Mouse (Mus musculus) midbrain, embryonic 13.5 days (tissue): Measurements from ENCODE around the gene Hoxa6. TPM values are rescaled to one million over a fixed set of nuclear protein-coding genes. Genes with fewer than 3 reads are reported as not detected.

Experiments
- ATAC-seq: fragments of 200-750 bp; cut with Nextera tagmentation; 2 replicates; pipeline ENCODE4 v1.8.0; 2017; ENCODE audit warnings: mild to moderate bottlenecking, moderate TSS enrichment, moderate library complexity
- H3K27ac ChIP-seq: fragments of 300-500 bp; sonication (generic); 2 replicates; pipeline ENCODE4 v1.5.1; 2015; ENCODE audit warnings: inconsistent platforms, mild to moderate bottlenecking, moderate library complexity
- H3K27me3 ChIP-seq: fragments of 300-500 bp; sonication (generic); 2 replicates; pipeline ENCODE4 v1.6.1; 2015; ENCODE audit warnings: mild to moderate bottlenecking, inconsistent platforms
- H3K36me3 ChIP-seq: fragments of 300-500 bp; sonication (generic); 2 replicates; pipeline ENCODE4 v1.6.1; 2015; ENCODE audit warnings: mild to moderate bottlenecking, inconsistent platforms
- H3K4me1 ChIP-seq: fragments of 300-500 bp; sonication (generic); replicated peaks from 2 replicates; pipeline ENCODE4 v1.6.1; 2015; ENCODE audit warnings: inconsistent platforms
- H3K4me2 ChIP-seq: fragments of 300-500 bp; sonication (generic); replicated peaks from 2 replicates; pipeline ENCODE4 v1.6.1; 2015; ENCODE audit warnings: moderate library complexity, mild to moderate bottlenecking, inconsistent platforms
- H3K4me3 ChIP-seq: fragments of 300-500 bp; sonication (generic); replicated peaks from 2 replicates; pipeline ENCODE4 v1.5.1; 2015; ENCODE audit warnings: mild to moderate bottlenecking, inconsistent platforms
- H3K9ac ChIP-seq: fragments of 300-500 bp; sonication (generic); replicated peaks from 2 replicates; pipeline ENCODE4 v1.6.1; 2015; ENCODE audit warnings: mild to moderate bottlenecking, inconsistent platforms
- H3K9me3 ChIP-seq: fragments of 300-500 bp; sonication (generic); 2 replicates; pipeline ENCODE4 v1.6.1; 2016; ENCODE audit warnings: mild to moderate bottlenecking, inconsistent platforms
- WGBS: fragments of 180-500 bp; shearing (Covaris S2); methylation state at CpG from one replicate; pipeline ENCODE4 v1.1.7; 2015; 5-methylcytosine and 5-hydroxymethylcytosine counted together
- polyA plus RNA-seq: library from polyadenylated mRNA; unstranded; fragments of >200 nt; fragmentation: Nextera tagmentation; extraction: Ambion mirVana; gene quantifications from 2 replicates; pipeline ENCODE4 v1.2.1, GENCODE M21; 2015

Hoxa6 gene
- polyA plus RNA-seq, 1 experiment from 2014 or later: not detected

- H3K4me3 ChIP-seq: no peak overlapping the region
- no peak overlapping the region for H3K9ac ChIP-seq
Measured at GRCm38 (mm10) chr6:52206882-52207683, 1.4 kb downstream of the Hoxa6 start.

DNA sequence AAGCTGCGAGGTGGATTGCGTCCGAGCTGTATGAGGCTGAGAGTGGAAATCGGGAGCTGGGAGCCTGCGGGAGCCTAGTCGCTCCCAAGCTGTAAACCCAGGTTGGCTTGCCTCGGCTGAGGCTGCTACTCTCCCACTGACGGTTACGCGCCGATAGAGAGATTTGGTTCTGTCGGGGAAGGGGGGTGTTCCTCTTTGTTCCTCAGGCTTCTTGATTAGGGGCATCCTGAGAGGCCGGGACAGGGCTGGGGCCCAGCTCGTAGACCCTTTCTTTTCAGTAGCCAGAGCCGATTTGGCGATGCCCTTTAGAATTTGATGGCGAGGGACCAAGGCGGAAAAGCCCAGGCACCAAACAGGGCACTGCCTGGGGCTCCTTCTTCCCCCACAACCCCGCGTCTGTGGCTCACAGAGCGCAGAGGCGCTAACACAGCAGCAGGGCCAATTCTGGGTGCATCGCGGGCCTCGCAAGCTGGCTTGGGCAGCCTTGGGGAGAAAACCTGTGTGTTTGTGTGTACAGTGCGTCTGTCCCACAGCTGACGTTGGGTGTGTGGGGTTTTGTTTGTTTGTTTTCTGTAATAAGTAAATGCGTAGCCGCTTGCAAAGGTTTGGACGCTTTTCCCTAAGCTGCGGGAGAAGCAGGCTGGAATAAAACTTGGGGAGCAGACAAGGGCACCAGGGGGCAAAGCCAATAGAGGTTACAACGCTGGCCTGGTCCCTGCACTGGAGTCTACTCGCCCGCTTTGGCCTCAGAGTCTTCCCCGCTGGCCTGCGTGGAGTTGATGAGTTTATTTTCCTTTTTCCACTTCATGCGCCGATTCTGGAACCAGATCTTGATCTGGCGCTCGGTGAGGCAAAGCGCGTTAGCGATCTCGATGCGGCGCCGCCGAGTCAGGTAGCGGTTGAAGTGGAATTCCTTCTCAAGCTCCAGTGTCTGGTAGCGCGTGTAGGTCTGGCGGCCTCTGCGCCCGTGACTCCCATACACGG, 2.6 kb downstream of the Hoxa6 start:
- under 1% methylated on average over 55 of the region's 55 CpGs for WGBS
- no peaks in the 10 kb centered on the region for H3K36me3 ChIP-seq
- H3K4me3 ChIP-seq: no peak overlapping the region
- H3K4me2 ChIP-seq: no peak overlapping the region
- peaks cover 15% of the 10 kb centered on the region for H3K4me1 ChIP-seq
- no peaks in the 10 kb centered on the region for H3K9me3 ChIP-seq
- peaks cover 100% of the 10 kb centered on the region for H3K27me3 ChIP-seq
- no peak overlapping the region for H3K27ac ChIP-seq
- ATAC-seq: no peak
- no peak overlapping the region for H3K9ac ChIP-seq

More at GRCm38 (mm10) chr6:52206882-52207683, 1.4 kb downstream of the Hoxa6 start:
- H3K27ac ChIP-seq: no peak overlapping the region
- 4% methylated on average over 4 of the region's 4 CpGs for WGBS
- H3K9me3 ChIP-seq: no peaks in the 10 kb centered on the region
- H3K4me1 ChIP-seq: peaks cover 15% of the 10 kb centered on the region
- ATAC-seq: no peak
- peaks cover 100% of the 10 kb centered on the region for H3K27me3 ChIP-seq
- H3K4me2 ChIP-seq: no peak overlapping the region
- H3K36me3 ChIP-seq: no peaks in the 10 kb centered on the region

DNA sequence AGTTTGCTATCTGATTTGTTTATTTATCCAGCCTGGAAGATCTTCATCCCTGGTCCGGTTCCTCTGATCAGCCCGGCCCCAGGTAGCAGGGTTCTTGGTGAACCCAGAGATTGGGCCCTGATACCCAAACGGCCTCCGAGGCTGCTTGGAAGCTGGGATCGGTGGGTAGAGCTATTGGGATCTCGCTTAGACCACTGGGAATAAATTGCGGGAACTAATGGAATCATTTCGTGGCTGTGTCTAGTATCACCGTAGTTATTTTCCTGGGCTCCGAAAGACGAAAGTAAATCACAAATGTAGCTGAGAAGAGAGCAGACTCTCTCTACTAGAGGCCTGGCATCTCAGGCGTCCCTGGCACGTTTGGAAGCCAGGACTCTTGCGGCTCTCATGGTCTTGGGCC, 3.3 kb downstream of the Hoxa6 start:
- Histone ChIP-seq H3K9ac (no peak overlapping the region), H3K4me2 (no peak overlapping the region), H3K36me3 (no peaks in the 10 kb centered on the region), H3K9me3 (no peaks in the 10 kb centered on the region), H3K27me3 (peaks cover 100% of the 10 kb centered on the region), H3K4me3 (no peak overlapping the region), H3K27ac (no peak overlapping the region), H3K4me1 (peaks cover 15% of the 10 kb centered on the region)
- ATAC-seq: no peak
- WGBS: 5% methylated on average over 14 of the region's 14 CpGs

DNA sequence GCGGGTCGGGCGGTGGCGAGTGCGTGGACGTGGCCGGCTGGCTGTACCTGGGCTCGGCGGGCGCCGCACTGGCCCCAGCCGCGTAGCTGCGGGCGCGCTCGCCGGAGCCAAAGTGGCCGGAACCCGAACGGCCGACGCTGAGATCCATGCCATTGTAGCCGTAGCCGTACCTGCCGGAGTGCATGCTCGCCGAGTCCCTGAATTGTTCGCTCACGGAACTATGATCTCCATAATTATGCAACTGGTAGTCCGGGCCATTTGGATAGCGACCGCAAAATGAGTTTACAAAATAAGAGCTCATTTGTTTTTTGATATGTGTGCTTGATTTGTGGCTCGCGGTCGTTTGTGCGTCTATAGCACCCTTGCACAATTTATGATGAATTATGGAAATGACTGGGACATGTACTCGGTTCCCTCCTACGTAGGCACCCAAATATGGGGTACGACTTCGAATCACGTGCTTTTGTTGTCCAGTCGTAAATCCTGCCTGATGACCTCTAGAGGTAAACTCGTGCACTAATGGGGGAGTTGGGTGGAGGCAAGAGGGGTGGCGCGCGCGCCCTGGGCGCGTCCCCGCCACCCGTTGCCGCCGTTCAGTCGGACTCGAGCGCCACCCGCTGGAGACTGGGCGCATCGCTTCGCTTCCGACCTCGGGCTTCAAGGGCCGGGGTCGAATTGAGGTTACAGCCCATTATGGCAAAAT, 4.3 kb downstream of the Hoxa6 start, which contains the start of gene Hoxa5:
Hoxa5 (minus strand) TSS at position 538 of the 703 bp plus-strand sequence.
- Histone ChIP-seq H3K4me2 (peak within 1 kb of the TSS; percentile 29), H3K27me3 (peaks cover 100% of the 10 kb centered on the region), H3K9me3 (no peaks in the 10 kb centered on the region), H3K4me1 (peaks cover 15% of the 10 kb centered on the region), H3K9ac (no peak within 1 kb of the TSS), H3K36me3 (no peaks in the 10 kb centered on the region), H3K4me3 (peak within 1 kb of the TSS; percentile 14; the same call in 1 of the 2 replicates), H3K27ac (no peak within 1 kb of the TSS)
- no peak for ATAC-seq
- WGBS: under 1% methylated on average over 65 of the region's 65 CpGs

GRCm38 (mm10) chr6:52203371-52204049, 5.0 kb downstream of the Hoxa6 start:
- peaks cover 12% of the 10 kb centered on the region for H3K4me1 ChIP-seq
- H3K36me3 ChIP-seq: no peaks in the 10 kb centered on the region
- no peak overlapping the region for H3K27ac ChIP-seq
- no peak for ATAC-seq
- WGBS: under 1% methylated on average over 43 of the region's 46 CpGs
- no peak overlapping the region for H3K9ac ChIP-seq
- H3K4me2 ChIP-seq: peak overlapping the region; percentile 29
- peak overlapping the region; percentile 14; the same call in 1 of the 2 replicates for H3K4me3 ChIP-seq
- H3K27me3 ChIP-seq: peaks cover 100% of the 10 kb centered on the region
- no peaks in the 10 kb centered on the region for H3K9me3 ChIP-seq

- H3K9me3 ChIP-seq: no peaks in the 10 kb centered on the region
- peaks cover 100% of the 10 kb centered on the region for H3K27me3 ChIP-seq
- WGBS: under 1% methylated on average over 10 of the region's 10 CpGs
- H3K4me1 ChIP-seq: peaks cover 10% of the 10 kb centered on the region
- no peak overlapping the region for H3K4me2 ChIP-seq
- H3K4me3 ChIP-seq: no peak overlapping the region
- no peak for ATAC-seq
- no peak overlapping the region for H3K27ac ChIP-seq
- H3K36me3 ChIP-seq: no peaks in the 10 kb centered on the region
- no peak overlapping the region for H3K9ac ChIP-seq
Measured at GRCm38 (mm10) chr6:52203121-52203370, 5.5 kb downstream of the Hoxa6 start.

DNA sequence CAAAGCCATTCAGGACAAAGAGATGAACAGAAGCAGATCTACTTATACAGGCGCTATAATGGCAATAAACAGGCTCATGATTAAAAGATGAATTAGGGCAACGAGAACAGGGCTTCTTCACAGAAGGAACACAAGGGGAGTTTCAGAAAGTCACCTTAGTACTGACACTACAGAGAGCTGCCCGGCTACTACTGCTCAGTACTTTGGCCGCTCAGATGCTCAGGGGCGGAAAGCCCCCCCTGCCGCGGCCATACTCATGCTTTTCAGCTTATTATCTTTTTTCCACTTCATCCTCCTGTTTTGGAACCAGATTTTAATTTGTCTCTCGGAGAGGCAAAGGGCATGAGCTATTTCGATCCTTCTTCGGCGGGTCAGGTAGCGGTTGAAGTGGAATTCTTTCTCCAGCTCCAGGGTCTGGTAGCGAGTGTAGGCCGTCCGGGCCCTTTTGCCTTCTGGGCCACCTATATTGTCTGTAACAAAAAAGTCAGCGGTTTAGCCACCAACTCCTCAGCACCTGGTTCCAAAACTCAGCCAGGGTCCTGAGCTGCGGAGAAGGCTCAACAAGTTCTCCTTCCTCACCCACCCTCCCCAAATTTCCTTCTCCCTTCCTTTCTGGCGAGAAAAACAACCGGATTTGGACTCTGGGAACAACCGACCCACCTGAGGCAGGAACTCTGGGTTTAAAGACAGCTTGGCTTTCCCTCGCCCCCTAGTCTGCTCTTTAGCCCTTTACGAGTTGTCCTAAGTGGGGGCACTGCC, 6.0 kb downstream of the Hoxa6 start:
- ATAC-seq: no peak
- peaks cover 100% of the 10 kb centered on the region for H3K27me3 ChIP-seq
- H3K36me3 ChIP-seq: no peaks in the 10 kb centered on the region
- peaks cover 10% of the 10 kb centered on the region for H3K4me1 ChIP-seq
- no peak overlapping the region for H3K27ac ChIP-seq
- H3K9me3 ChIP-seq: no peaks in the 10 kb centered on the region
- no peak overlapping the region for H3K4me2 ChIP-seq
- H3K9ac ChIP-seq: no peak overlapping the region
- whole genome bisulfite sequencing: 1% methylated on average over 22 of the region's 22 CpGs
- no peak overlapping the region for H3K4me3 ChIP-seq

GRCm38 (mm10) chr6:52201269-52201668, 7.3 kb downstream of the Hoxa6 start:
- Histone ChIP-seq H3K4me1 (peaks cover 10% of the 10 kb centered on the region), H3K9ac (no peak overlapping the region)

GRCm38 (mm10) chr6:52200751-52201250, 7.7 kb downstream of the Hoxa6 start:
- 6% methylated on average over 10 of the region's 10 CpGs for WGBS
- no peak overlapping the region for H3K9ac ChIP-seq

More at GRCm38 (mm10) chr6:52201269-52201668, 7.3 kb downstream of the Hoxa6 start:
- H3K27me3 ChIP-seq: peaks cover 100% of the 10 kb centered on the region
- 24% methylated on average over 1 of the region's 1 CpGs for WGBS
- no peaks in the 10 kb centered on the region for H3K9me3 ChIP-seq
- H3K27ac ChIP-seq: no peak overlapping the region
- no peak overlapping the region for H3K4me2 ChIP-seq
- no peaks in the 10 kb centered on the region for H3K36me3 ChIP-seq
- ATAC-seq: no peak
- H3K4me3 ChIP-seq: no peak overlapping the region

DNA sequence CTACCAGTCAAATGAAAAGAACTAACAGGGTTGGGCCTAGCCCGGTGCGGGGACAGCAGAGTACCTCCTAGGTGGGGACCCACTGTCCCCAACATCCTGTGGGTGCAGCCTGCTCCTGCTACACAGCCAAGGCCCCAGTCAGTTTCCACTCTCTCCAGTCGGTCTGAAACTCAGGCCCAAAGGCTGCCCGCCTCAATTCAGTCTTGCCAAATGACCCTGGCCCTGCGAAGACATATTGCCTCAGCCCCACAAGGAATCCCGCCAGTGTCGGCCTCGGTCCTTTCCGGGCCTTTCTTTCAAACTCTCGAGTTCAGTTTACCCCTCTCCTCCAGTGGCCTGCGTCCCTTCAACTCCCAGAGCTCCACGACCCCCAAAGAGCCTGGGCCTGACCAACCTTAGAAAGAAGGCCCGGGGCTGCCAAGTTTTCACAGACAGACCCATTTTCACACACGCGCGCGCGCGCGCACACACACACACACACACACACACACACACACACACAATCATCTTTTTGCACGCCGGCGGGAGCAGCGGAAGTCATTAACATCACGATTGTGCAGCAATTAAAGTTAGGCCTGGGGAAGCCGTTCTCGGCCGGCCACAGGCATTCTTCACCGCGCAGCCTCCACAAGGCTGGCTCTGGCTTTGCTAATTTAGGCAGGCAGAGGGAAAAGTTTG, 8.3 kb downstream of the Hoxa6 start:
- no peak overlapping the region for H3K9ac ChIP-seq
- peaks cover 10% of the 10 kb centered on the region for H3K4me1 ChIP-seq
- no peak for ATAC-seq
- no peaks in the 10 kb centered on the region for H3K36me3 ChIP-seq
- peaks cover 100% of the 10 kb centered on the region for H3K27me3 ChIP-seq
- no peak overlapping the region for H3K4me2 ChIP-seq
- WGBS: 2% methylated on average over 30 of the region's 30 CpGs
- no peak overlapping the region for H3K27ac ChIP-seq
- H3K4me3 ChIP-seq: no peak overlapping the region
- no peaks in the 10 kb centered on the region for H3K9me3 ChIP-seq

More at GRCm38 (mm10) chr6:52200751-52201250, 7.7 kb downstream of the Hoxa6 start:
- Histone ChIP-seq H3K9me3 (no peaks in the 10 kb centered on the region), H3K4me1 (peaks cover 10% of the 10 kb centered on the region), H3K27ac (no peak overlapping the region), H3K4me2 (no peak overlapping the region), H3K36me3 (no peaks in the 10 kb centered on the region), H3K4me3 (no peak overlapping the region), H3K27me3 (peaks cover 100% of the 10 kb centered on the region)
- ATAC-seq: no peak
